Mouse (Mus musculus) olfactory bulb, adult 2 months (tissue): ENCODE measurements around the gene BC025920. TPM values are rescaled to one million over a fixed set of nuclear protein-coding genes. Genes with fewer than 3 reads are reported as not detected.

Experiments used
- H3K27ac ChIP-seq: fragments of 200-500 bp; 2 replicates; pipeline ENCODE4 v1.5.1; 2012; ENCODE audit warnings: low read depth, low read length; ENCODE audit not compliant: insufficient read depth
- H3K4me1 ChIP-seq: fragments of 200-500 bp; 2 replicates; pipeline ENCODE4 v1.6.1; 2012; ENCODE audit warnings: low read length; ENCODE audit not compliant: control insufficient read depth, insufficient read depth
- H3K4me3 ChIP-seq: fragments of 200-500 bp; 2 replicates; pipeline ENCODE4 v1.5.1; 2012; ENCODE audit warnings: mild to moderate bottlenecking, low read depth, low read length, moderate library complexity; ENCODE audit not compliant: insufficient read depth
- CTCF ChIP-seq: fragments of 200-500 bp; IDR thresholded peaks from 2 replicates; pipeline ENCODE4 v1.5.1; 2012; ENCODE audit warnings: low read depth, mild to moderate bottlenecking, low read length, moderate library complexity; ENCODE audit not compliant: insufficient read depth
- POLR2A ChIP-seq: fragments of 200-500 bp; IDR thresholded peaks from 2 replicates; pipeline ENCODE4 v1.6.1; 2012; ENCODE audit warnings: mild to moderate bottlenecking, low read depth, low read length, moderate library complexity; ENCODE audit not compliant: insufficient read depth
- WGBS: fragments of 180-500 bp; shearing (Covaris S2); methylation state at CpG from one replicate; pipeline ENCODE4 v1.1.7; 2018; 5-methylcytosine and 5-hydroxymethylcytosine counted together
- polyA plus RNA-seq: library from polyadenylated mRNA; stranded (reverse); fragments of >200 nt; gene quantifications from 2 replicates; pipeline ENCODE4 v1.2.4, GENCODE M21; 2012; ENCODE audit warnings: low replicate concordance; ENCODE audit not compliant: missing spikeins, insufficient read depth, insufficient read length

The BC025920 gene
- polyA plus RNA-seq, 1 experiment = not detected

DNA sequence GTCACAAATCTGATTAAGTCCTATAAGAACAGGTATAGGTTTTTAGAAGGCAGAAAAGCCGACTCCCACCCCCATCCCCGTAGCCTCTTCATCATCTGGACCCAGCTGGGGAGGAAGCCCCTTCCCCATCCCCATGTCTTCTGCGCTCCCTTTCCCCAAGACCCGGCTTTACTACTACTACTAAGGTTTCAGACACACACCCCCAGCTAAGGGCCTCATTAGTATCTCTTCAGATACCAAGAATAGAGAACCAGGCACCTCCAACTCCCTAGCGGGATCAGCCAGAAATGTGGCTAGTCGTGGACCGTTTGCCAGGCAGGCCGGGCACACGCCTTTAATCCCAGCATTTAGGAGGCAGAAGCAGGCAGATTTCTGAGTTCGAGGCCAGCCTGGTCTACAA lies 6.0 kb upstream of the BC025920 start:
- Histone ChIP-seq H3K4me3 (no peak overlapping the region), H3K27ac (no peak overlapping the region), H3K4me1 (peaks cover 37% of the 10 kb centered on the region)
- WGBS = 72% methylated on average over 10 of the region's 10 CpGs
- TF ChIP-seq POLR2A = no peak
- TF ChIP-seq CTCF = no peak

- peaks cover 35% of the 10 kb centered on the region for H3K4me1 ChIP-seq
- 4% methylated on average over 28 of the region's 28 CpGs for WGBS
- H3K27ac ChIP-seq = no peak within 1 kb of the TSS
- peak within 1 kb of the TSS; percentile 12; the same call in 1 of the 2 replicates for H3K4me3 ChIP-seq
- TF ChIP-seq CTCF = no peak
- TF ChIP-seq POLR2A = no peak
Measured at GRCm38 (mm10) chr10:81600738-81601203, 5.3 kb upstream of the BC025920 start, which contains the start of gene Tle6. Gene Tle6 (minus strand): TSS chr10:81601073.

GRCm38 (mm10) chr10:81601396-81601905 lies 4.6 kb upstream of the BC025920 start:
- 46% methylated on average over 7 of the region's 7 CpGs for WGBS
- H3K27ac ChIP-seq = no peak overlapping the region
- no peak for TF ChIP-seq CTCF
- TF ChIP-seq POLR2A = no peak
- 0 out of 2 replicates have a peak overlapping the region, but pooled peaks have one; percentile 12 for H3K4me3 ChIP-seq
- H3K4me1 ChIP-seq = peaks cover 31% of the 10 kb centered on the region

DNA sequence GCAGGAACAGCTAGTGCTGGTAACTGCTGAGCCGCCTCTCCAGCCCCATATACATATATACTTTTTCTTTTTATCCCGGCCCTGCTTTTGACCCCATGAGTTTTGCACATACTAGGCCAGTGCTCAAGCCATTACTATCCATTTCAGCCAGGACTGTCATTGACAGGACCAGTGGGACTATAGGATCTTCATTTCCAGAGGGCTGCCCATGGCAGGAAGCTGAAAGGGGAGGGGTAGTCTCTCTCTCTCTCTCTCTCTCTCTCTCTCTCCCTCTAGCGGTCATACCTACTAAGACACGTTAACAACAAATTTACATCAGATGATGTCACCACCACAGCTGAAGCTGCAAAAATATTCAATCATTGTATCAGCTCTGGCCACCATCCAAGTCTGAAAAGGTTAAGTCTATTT lies 3.3 kb upstream of the BC025920 start:
- Histone ChIP-seq H3K4me1 (peaks cover 19% of the 10 kb centered on the region), H3K27ac (no peak overlapping the region), H3K4me3 (no peak overlapping the region)
- no peak for TF ChIP-seq POLR2A
- no peak for TF ChIP-seq CTCF
- WGBS = 28% methylated on average over 4 of the region's 4 CpGs

DNA sequence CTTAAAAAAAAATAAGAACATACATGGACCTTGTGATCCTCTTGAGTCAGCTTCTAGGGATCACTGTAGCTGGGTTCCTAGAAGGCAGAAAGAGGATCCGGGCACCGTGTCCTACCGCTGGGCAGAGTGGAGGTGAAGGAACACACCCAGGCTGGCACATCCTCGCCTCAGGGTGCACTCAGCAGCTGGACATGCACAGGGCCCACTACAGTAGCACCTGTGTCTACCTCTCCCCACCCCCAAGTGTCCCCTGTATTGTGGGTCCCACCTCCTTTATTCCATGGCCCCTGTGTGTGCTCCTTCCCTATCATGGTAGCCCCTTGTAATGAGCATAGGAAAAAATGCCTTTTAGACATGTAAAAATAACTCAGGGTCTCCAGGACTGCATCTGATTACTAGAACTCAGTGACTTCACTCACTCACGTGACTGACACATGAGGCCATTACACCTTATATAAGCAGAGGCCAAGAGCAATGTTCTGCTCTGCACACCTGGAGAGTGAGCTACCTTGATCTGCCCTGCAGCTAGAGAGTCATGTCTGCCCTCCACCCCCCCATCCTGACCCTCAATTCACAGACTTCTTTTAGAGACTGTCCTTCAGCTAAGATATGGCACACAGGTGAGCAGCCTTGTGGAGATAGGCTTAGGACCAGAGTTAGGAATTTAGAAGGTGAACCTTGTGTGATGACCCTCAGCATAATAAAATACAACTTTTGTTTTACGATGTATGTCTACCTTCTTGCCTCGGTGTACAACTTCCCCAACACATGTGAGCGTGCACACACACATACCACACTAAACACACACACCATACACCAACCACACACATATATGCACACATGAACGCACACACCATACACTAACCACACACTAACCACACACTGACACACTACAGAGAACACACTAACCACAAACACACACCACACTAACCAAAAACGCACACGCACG lies 1.8 kb upstream of the BC025920 start:
- TF ChIP-seq CTCF (no peak), POLR2A (no peak)
- H3K4me3 ChIP-seq = no peak overlapping the region
- peaks cover 17% of the 10 kb centered on the region for H3K4me1 ChIP-seq
- no peak overlapping the region for H3K27ac ChIP-seq
- 82% methylated on average over 12 of the region's 12 CpGs for WGBS

DNA sequence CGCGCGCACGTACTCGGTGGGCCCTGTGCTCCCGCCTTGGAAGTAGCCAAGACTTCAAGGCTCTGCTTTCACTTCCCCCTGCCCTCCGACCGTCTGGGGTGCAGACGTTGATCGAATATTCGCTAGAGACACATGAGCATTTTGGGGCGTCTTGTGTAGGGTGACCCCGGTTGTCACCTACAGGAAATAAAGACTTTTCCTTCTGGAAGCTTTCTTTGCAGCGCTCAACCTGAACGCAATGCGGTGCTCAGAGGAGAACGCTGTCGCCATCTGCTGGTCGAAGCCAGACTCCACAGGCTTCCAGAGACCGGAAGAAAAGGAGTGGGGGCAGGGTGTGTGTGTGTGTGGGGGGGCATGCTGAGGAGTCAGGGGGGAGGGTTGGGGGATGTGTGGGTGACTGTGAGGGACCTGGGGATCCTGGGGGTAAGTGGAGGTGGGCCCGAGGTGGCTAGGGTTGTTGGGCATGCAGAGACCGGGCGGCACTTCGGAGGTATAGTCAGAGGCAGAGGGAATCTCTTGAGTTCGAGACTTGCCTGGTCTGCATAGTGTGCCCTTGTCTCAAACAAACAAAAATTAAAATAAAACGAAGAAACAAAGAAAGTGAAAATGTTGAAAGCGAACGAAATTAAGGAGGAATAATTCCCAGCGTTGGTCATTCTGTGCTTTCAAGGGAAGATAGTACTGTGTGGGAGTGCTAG lies 953 bp upstream of the BC025920 start:
- H3K27ac ChIP-seq = peak overlapping the region; percentile 92
- WGBS = 17% methylated on average over 29 of the region's 29 CpGs
- no peak overlapping the region for H3K4me3 ChIP-seq
- no peak for TF ChIP-seq POLR2A
- TF ChIP-seq CTCF = peak; percentile 83
- peaks cover 17% of the 10 kb centered on the region for H3K4me1 ChIP-seq

DNA sequence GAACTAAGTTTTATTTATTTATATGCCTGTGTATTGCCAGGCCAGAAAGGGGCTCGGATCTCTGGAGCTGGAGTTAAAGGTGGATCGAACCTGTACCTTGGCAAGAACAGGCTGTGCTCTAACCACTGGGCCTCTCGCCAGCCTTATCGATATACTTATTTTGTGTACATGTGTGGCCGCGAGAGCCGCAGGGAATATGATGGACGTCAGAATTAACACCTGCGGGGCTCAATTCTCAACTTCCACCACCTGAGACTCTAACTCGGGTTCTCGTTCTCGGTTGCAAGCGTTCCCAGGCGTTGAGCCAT lies 450 bp upstream of the BC025920 start:
- TF ChIP-seq POLR2A = no peak
- no peak for TF ChIP-seq CTCF
- Histone ChIP-seq H3K4me3 (peak overlapping the region; percentile 51), H3K4me1 (peaks cover 15% of the 10 kb centered on the region), H3K27ac (peak overlapping the region; percentile 92)
- WGBS = 2% methylated on average over 14 of the region's 14 CpGs

- H3K4me3 ChIP-seq = no peak overlapping the region
- TF ChIP-seq POLR2A = no peak
- TF ChIP-seq CTCF = no peak
- peaks cover 15% of the 10 kb centered on the region for H3K4me1 ChIP-seq
- WGBS = 88% methylated on average over 1 of the region's 1 CpGs
- no peak overlapping the region for H3K27ac ChIP-seq
Measured at GRCm38 (mm10) chr10:81608308-81608707, 2.2 kb downstream of the BC025920 start.
